Mouse (Mus musculus) mesoderm, embryonic 11.5 days (tissue): Measurements from ENCODE around the gene Nudt22.

ENCODE experiments used
- DNase-seq: peaks from one replicate; pipeline ENCODE4 v3.0.0-alpha.2; 2012; ENCODE audit warnings: low read depth, low spot score

Nudt22 gene

DNA sequence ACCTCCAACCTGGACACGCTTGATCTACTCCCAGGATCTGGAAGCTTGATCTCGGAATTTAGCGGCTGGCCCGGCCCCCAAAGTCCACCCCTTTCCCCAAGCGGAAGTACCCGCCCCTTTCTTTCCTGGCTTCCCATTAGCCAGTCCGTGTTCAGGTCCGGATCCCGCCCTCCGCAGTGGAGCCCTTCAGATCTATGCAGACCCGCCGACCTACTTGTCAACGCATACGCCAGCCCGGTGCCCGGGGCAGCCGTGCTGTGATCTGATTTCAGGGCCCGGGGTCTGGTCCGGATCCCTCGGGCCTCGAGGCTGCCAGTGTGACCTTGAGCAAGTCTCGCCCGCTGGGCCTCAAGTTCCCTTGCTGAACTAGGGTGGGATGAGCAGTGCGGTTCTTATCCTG is at the start of gene Nudt22, which contains the start of gene Trpt1:
Nudt22 (minus strand) TSS at position 112 of the 400 bp plus-strand sequence.
Trpt1 (plus strand) TSS at position 126 of the 400 bp plus-strand sequence.
- DNase-seq: peak; percentile 91

DNA sequence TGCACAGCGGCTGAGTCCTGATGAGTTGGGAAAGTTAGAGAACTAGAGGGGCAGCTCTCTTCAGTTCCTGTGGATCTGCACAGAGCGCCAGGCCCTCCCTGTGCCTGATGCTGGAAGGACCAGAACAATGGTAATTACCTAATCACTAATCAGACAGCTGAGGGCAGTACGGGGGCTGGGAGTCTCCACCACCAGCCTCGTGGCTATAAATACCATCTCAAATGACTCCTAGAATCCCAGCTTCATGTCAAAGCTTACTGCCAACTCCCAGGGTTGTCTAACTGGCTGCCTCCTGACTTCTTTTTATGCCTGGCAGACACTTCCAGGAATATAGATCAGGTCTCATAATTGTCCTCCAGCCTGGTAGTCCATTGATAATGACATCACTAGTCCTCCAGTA is 48.8 kb upstream of the Nudt22 start:
- no peak for DNase-seq

DNA sequence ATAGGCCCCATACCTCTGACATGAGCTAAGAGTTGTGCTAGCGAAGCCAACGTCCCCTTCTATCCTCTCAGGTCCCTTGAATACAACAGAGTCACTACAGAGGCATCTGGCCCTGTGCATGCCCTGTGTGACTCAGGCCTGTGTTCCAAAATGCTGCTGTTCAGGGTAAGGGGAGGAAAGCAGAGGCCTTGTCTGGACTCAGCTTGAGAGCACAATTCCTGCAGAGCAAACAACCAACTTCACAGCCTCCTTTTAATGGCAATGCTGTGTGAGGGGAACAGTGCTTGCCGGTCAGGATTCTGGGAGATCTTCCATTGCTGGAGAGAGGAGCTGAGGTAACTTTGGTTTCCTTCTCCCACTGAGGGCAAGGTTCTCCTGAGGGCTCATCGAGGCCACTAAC is 48.4 kb upstream of the Nudt22 start:
- no peak for DNase-seq

DNA sequence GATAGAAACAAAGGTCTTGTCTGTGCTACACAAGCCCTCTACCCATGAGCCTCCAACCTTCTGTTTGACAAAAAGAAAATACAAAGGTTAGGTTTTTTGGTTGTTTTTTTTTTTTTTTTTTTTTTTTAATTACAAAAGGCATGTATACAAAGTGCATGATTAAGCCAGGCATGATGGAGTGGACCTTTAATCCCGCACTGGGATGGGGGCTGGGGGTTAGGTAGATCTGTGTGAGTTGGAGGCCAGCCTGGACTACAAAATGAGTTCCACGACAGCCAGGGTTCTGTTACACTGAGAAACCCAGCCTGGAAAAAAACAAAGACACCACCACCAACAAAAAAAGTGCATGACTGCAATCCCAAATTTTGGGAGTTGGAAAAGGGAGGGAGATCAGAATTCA is 45.3 kb upstream of the Nudt22 start:
- DNase-seq: no peak

DNA sequence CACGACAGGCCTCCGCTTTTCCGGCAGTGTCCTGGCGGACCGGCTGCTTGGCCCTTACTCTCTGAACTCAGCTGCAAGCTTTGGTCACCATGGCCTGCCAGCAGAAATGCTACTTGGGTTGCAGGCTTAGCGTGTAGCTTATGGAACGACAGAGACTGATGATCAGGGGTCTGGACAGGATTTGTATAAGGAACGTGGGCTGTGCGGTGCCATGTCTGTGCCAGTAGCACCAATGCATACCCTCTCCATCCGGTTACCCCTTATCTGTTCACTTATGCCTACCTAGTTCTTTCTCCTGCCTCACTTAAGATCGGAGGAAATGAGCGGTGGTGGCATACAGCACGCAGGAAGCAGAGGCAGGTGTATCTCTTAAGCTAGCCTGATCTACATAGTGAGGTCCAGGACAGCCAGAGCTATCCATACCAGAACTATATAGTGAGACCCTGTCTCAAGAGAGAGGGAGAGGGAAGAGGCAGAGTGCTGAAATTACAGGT is 44.8 kb upstream of the Nudt22 start:
- no peak for DNase-seq

DNA sequence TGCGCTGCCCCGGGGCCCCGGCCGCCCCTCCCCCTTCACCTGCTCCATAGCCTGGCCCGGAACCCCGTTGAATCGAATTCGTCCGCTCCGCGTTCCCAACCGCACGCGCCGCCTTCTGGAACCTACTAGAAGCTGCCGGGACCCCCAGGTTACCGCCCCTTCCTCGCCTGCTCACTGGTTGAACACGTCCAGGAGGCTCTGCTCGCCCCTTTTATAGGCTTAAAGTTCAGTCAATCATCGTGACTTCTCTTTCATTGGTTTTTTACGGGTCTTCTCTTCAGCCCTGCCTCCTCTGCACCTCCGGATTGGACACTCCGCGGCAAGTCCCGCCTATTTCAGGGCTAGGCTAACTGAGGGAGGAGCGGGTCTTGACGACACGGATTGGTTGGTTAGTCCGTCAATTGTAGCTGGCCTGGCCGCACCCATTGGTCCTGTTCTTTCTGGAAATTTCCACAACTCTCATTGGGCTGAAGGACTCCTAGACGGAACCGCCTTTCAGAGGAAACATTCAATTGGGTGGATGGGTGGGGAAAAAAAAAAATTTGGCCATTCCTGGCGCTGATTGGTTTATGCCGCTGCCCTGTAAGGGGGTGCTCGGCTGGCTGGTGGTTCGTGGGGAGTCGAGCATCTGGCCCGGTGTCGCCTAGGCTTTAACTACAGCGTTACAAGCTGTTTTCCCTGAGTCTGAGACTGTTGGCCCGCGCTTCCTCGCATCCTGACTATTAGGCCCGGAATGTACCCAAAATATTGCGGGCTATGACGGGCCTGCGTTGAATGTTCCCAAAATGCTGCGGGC is 44.1 kb upstream of the Nudt22 start, which contains the start of gene Stip1:
Stip1 (minus strand) TSS at position 127 of the 796 bp plus-strand sequence.
- peak; percentile 100 for DNase-seq

DNA sequence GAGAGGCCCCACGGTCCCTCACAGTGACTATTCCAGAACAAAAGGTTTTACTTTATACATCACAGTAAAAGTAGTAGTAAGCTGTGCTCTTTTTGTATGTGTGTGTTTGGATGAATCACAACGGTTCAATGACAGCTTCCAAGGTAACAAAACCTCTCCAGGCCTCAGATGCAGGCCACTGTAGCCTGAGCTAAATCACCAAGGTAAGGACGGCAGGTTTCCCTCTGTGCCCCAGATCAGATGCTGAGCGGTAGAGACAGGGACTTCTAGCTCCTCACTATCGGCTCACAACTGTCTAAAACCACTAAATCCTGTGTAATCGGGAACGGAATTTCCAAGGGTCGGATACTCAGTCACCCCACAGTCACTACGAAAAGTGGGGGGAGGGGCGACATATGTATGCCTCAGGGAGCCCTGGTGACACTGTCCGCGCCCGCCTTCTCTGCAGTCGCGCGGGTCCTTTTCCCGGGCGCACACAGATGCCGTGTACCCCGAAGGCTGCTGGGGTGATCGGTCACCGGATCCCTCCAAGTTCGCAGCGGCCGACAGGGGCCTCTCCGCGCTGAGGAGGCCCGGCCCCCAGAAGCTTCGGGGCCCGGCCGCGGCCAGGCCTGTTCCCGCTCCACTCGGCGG is 43.3 kb upstream of the Nudt22 start:
- DNase-seq: peak; percentile 69

DNA sequence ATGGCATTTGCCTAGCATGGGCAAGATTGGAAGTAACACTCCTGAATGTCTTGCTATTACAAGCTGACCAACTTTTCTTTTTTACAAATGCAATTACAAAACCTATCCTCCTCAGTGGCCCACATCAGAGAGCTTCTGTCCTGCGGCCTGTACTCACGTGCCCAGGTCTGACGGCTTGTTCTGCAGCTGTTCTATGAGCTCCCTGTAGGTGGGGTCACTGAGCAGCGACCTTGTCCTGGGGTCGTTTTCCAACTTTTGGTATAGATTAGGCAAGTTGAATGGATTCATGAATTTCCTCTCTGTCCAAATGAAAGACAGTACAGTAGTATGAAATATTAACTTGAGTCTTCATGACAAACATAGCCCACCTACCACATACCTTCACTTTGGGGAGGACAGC is 38.1 kb upstream of the Nudt22 start:
- DNase-seq: no peak

DNA sequence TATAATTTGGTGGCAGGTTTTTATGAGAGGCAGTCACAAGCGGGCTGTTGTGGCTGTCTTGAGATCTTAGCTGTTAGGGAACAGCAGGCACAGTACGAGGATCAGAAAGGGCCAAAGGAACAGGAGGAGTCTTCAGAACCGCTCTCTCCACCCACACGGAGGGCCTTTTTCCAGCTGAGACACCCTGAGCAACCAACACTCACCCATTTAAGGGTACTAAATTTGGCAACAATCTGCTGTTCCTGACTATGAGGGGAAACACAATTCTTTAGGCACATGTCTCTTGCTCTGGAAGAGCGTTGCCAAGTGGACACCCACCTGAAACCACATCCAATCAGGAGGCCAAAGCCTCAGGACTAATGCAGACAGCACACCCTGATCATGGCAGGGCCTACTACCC is 33.6 kb upstream of the Nudt22 start:
- no peak for DNase-seq

DNA sequence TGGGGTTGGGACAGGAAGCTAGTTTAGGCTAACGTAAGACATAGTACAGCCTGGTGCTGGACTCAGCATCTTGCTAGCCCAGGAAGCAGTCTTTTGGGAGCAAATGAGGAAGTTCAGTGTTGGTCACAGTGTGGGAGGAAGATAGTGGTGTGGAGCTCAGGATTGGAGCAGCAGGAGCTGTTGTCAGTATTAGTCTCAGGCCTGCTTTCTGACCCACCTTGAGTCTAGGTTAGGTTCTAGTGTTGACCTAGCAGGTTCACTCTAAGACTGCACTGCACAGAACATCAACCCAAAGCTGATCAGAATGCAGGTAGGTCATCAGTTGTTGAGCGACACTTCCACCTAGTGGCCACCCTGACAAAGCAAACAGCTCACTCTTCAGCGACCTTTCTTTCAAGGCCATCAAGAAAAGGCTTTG is 24.3 kb upstream of the Nudt22 start:
- peak; percentile 35 for DNase-seq

DNA sequence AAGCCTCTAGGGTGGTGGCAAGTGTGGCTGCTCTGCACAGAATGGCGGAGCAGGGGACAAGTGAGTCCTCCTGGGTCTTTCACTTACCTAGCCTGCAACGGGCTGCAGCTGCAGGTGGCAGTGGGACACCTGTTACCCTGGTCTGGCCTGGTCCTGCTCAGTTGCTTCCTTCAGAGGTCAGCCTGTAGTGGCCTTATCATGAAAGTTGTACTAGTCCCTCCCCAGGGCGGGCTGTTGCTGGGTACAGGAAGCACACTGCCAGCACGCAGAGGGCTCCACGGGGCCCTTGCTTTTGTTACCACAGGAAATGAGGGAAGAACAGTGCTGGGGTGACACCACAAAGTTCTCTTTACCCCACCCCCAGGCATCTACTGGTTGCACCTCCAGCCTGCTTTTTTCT is 23.3 kb upstream of the Nudt22 start, which contains the start of gene Fermt3:
Fermt3 (minus strand) TSS at position 279 of the 400 bp plus-strand sequence.
- DNase-seq: no peak

DNA sequence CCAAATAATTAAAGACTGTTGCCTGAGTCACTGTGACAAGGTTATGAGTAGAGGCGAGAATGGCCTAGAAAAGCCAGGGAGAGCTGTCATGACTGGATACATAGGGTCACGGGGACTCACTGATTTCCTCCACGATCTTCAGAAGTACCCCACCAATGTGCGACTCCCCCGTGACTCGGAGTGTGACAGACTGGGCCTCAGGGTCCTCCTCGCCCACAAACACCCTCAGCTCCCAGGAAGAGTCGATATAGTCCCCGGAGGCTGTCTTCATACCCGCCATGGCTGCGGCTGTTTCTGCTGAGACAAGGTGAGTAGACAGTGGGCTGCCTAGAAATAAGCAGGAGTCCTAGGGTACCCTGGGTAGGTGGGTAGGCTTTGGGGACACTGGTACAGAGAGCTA is 22.6 kb upstream of the Nudt22 start:
- no peak for DNase-seq

DNA sequence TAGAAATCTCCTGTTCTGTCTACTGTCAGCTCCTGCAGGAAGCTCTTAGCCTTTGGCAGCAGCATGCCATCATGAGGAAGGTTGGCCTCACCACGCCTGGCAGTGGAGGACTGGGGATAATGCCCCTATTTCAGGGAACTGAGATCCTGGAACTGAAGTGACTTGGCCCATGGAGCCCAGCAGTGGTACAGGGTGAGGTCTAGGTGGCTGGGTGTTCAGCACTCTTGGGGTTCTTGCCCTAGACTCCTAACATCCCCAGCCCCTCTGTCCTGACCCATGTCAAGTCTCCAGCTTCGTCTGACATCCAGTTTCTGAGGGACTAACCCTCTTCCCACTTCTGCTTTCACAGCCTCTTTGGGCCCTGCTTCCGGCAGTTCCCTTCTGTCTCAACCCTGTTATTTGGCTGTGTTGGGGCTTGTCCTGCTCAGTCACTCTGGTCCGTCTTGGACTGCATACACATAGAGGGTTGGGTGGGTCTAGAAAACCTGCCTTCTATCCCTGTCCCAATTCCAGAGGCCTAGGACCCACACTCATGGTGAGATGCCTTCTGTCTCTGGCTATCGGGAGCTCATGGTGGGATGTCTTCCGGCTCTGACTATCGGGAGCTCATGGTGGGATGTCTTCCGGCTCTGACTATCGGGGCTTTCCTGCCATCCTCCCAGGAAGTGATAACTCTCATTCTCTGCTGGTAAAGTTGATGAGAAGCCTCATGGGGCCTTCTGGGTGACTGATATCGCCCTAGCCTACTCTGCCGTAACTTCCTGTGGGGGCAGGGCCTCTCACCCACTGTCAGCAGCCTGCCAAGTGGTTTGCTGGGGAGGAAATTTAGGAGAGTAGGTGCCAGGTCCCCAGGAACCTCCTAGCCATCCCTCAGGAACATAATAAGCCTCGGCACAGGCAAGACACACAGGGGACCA is 21.9 kb upstream of the Nudt22 start:
- no peak for DNase-seq

DNA sequence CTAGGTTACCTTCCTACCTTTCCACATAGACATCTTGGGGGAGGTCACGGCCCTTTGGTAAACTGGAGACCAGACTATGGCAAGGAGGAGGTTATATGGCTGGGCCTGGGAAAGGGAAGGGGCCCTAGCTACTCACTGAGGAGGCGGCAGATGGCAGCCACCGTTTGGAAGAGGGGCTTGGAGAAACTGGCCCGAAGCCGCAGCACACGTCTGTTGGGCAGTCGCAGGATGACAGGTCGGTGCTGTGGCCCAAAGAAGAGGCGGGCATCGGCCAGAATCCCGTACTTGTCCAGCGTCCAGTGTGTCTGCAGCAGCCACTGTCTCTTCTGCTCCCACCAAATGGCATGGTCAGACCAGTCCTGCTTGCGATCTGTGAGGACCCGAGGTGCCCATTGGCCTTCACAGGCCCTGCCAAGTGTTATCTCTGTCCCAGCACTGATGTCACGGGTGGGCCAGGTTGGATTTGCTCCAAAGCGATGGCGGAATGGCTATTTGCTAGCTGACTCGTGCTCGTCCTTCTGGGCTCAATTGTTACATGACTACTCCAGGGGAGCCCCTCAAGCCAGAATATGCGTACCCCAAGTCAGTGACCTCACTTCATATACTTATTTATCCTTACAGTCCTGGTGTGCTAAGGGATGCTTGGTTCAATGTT is 18.7 kb upstream of the Nudt22 start:
- no peak for DNase-seq

DNA sequence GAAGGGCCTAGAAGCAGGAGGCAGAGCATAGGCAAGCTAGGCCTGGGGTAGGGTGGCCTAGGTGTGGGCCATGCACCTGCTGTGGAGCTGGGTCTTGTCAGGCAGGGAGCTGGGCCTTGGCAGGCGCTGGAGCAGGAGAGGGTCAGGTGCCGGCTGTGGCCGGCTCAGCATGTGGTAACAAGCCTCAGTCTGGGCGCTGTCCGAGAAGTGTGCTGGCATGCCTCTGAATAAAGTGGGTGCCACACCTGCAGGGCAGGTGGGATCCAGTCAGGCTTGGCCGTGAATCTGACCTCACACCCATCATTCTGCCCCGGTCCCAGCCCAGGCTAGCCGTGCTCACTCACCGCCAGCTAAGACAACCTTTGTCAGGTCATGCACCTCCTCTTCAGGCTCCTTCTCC is 18.1 kb upstream of the Nudt22 start:
- no peak for DNase-seq

DNA sequence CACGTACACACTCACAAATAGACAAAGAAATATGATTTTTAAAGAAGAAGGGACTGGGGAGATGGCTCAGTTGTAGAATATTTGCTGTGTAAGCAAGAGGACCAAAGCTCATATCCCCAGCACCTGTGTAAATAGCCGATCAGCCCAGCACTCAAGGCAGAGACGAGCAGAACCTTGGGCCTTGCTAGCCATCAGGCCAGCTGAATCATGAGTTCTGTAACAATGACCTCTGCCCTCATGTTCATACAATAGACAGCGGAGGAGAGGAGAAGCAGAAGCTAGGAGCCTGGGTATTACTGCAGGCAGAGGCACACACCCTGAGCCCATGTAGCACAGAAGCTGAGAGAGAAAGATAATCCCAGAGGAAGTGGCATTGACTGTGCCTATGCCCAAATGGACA is 16.5 kb upstream of the Nudt22 start:
- no peak for DNase-seq

DNA sequence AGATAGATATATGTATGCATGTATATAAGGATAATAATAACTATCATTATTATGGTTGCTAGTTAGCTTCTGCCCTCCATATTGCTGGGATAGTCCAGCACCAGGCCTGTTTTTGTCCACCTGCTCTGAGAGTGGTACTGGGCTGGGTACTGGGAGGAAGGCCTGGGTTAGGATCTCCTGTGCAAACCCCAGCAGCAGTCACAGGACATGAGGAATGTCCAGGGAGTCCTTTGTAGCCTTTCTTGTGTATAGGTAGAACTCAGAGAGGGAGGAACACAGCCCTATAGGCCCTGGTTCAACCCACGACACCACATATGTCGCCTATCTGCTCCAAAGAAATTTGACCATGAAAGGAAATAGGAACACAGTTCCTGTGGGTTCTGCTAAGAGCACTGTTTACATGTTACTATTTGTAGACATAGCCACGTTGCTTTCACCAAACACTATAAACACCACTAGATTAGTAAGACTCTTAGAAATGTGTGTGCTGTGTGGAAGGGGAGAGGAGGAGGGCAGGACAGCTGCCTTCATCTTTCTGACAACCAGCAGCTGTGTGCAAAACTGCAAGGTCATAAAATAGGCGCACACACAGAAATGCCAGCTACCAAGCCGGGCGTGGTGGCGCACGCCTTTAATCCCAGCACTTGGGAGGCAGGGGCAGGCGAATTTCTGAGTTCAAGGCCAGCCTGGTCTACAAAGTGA is 11.1 kb upstream of the Nudt22 start:
- no peak for DNase-seq

DNA sequence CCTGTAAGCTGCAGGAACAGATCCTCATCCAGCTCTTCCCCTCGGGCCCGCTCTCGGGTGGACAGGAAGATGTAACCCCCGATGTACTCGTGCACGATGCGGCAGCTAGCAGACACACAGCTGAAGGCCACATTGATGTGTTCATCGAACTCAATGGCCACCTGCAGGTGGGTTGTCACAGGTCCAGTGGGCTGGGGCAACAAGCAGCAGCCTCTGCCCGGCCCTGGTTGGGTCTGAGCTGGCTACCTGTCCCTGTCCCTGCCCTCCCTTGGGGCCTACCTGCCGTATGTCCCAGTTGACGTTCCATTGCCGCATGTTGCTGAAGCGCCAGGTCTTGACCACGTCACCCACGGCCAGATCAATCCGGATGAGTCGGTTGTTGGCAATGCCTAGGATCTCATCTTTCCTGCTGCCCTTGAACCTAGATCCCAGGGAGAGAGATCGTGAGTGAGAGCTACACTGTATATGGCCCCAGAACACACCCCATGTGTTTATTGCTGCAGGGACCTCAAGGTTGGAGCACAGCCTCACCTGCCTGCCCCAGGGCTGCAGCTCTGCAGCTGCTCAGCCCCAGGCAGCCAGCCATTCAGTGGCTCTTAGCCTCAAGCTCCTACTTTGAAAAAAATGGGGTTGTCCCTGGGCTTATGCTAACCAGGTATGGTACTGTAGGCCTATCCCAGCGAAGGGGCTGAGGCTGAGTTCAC is 3.6 kb upstream of the Nudt22 start:
- DNase-seq: no peak

DNA sequence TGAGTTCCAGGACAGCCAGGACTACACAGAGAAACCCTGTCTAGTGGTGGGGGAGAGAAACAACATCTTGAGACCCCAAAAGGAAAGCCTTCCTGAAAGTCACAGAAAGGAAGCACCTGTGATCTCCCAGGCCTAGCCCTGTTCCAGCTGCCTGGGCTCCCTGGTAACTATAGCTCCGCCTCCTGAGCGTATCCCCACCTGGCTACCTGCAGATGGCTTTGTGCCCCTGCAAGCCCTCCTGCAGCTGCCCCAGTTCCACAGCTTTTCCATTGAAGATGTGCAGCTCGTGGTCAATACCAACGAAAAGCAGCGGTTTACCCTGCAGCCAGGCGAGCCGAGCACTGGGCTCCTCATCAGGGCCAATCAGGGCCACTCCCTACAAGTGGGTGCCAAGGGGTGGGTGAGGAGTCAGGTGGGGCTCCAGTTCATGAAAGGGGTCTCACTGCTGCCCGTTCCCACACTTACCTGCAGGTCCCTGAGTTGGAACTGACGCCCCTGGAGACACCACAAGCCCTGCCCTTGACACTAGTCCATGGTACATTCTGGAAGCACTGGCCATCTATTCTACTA is 1.9 kb upstream of the Nudt22 start:
- no peak for DNase-seq
